Mouse (Mus musculus): ENCODE data around the gene Hmgb3. TPM values are rescaled to one million over a fixed set of nuclear protein-coding genes. Genes with fewer than 3 reads are reported as not detected.
A peak's percentile ranks its signal among the peaks of the same experiment; 100 is the strongest.

Gene Hmgb3
- polyA plus RNA-seq, 1 experiment from 2014 or later, result 292 TPM

DNA sequence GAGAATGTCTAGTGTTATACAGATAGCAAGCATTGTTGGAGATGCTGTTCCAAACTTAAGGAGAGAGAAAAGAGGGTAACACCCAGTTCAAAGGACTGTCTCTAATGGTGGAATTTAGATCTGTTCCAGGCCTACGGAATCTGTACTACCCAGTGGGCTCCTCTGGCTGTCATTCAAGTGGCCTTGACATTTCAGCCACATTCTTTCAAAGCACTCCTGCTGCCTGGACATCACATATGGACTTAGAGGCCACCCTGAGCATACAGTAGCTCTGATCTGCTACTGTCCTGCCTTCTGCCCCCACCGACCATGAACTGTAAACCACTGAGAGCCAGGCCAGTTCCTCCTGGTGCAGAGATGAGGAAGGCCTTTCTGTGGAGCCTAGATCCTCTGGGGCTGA lies 17.9 kb upstream of the Hmgb3 start:
- 53% methylated on average over 2 of the region's 2 CpGs for WGBS (ENCODE audit: insufficient replicate concordance)
- H3K36me3 ChIP-seq, result no peaks in the 10 kb centered on the region
- H3K4me2 ChIP-seq, result no peak overlapping the region
- no peak overlapping the region for H3K4me3 ChIP-seq (replicated peaks)
- H3K27ac ChIP-seq, result no peak overlapping the region
- H3K9me3 ChIP-seq (replicated peaks), result no peaks in the 10 kb centered on the region
- H3K4me1 ChIP-seq (replicated peaks), result peaks cover 21% of the 10 kb centered on the region
- no peak overlapping the region for H3K9ac ChIP-seq
- H3K27me3 ChIP-seq, result no peaks in the 10 kb centered on the region
- ATAC-seq (ENCODE audit: low read depth), result no peak
- no peak for DNase-seq

- no peaks in the 10 kb centered on the region for H3K9me3 ChIP-seq (replicated peaks)
- H3K36me3 ChIP-seq, result no peaks in the 10 kb centered on the region
- no peak overlapping the region for H3K4me3 ChIP-seq (replicated peaks)
- peaks cover 49% of the 10 kb centered on the region for H3K4me1 ChIP-seq (replicated peaks)
- no peak overlapping the region for H3K27ac ChIP-seq
- 66% methylated on average over 7 of the region's 7 CpGs for WGBS (ENCODE audit: insufficient replicate concordance)
- H3K9ac ChIP-seq, result 0 out of 2 replicates have a peak overlapping the region, but pooled peaks have one; percentile 9
- ATAC-seq (ENCODE audit: low read depth), result no peak
- no peak overlapping the region for H3K4me2 ChIP-seq
- no peaks in the 10 kb centered on the region for H3K27me3 ChIP-seq
- DNase-seq, result no peak
Measured at GRCm38 (mm10) chrX:71540821-71541510, 14.8 kb upstream of the Hmgb3 start.

DNA sequence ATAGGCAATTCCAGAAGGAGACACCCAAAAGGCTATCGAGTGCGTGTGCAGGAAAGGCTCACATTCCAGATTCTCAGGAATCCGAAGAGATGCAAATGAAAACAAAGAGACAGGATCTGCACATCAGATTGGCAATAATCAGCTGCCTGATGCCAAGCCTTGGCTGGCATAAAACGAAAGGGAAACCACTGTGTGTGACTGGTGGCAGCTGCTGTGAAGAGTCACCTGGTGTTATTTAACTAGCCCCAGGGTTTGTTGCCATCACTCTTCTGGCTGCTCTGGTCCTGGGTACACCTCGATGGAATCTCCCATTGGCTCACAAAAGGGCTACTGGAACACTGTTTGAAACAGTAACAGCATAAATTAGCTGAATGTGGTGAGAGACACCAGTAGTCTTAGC lies 11.0 kb upstream of the Hmgb3 start:
- 41% methylated on average over 5 of the region's 5 CpGs for WGBS (ENCODE audit: insufficient replicate concordance)
- H3K4me3 ChIP-seq (replicated peaks), result no peak overlapping the region
- DNase-seq, result no peak
- no peaks in the 10 kb centered on the region for H3K9me3 ChIP-seq (replicated peaks)
- H3K27ac ChIP-seq, result peak overlapping the region; percentile 93
- peak overlapping the region; percentile 51 for H3K4me2 ChIP-seq
- no peaks in the 10 kb centered on the region for H3K36me3 ChIP-seq
- H3K27me3 ChIP-seq, result no peaks in the 10 kb centered on the region
- H3K4me1 ChIP-seq (replicated peaks), result peaks cover 72% of the 10 kb centered on the region
- ATAC-seq (ENCODE audit: low read depth), result peak; percentile 27; the same call in 1 of the 2 replicates
- H3K9ac ChIP-seq, result peak overlapping the region; percentile 50

- Histone ChIP-seq H3K4me3 (replicated peaks) (no peak overlapping the region), H3K4me1 (replicated peaks) (peaks cover 75% of the 10 kb centered on the region), H3K4me2 (peak overlapping the region; percentile 51), H3K27ac (peak overlapping the region; percentile 93), H3K27me3 (no peaks in the 10 kb centered on the region), H3K9ac (peak overlapping the region; percentile 50), H3K36me3 (no peaks in the 10 kb centered on the region), H3K9me3 (replicated peaks) (no peaks in the 10 kb centered on the region)
- WGBS (ENCODE audit: insufficient replicate concordance), result 32% methylated on average over 2 of the region's 2 CpGs
- ATAC-seq (ENCODE audit: low read depth) (peak; percentile 91), DNase-seq (peak; percentile 66)
Measured at GRCm38 (mm10) chrX:71545163-71545562, 10.6 kb upstream of the Hmgb3 start.

DNA sequence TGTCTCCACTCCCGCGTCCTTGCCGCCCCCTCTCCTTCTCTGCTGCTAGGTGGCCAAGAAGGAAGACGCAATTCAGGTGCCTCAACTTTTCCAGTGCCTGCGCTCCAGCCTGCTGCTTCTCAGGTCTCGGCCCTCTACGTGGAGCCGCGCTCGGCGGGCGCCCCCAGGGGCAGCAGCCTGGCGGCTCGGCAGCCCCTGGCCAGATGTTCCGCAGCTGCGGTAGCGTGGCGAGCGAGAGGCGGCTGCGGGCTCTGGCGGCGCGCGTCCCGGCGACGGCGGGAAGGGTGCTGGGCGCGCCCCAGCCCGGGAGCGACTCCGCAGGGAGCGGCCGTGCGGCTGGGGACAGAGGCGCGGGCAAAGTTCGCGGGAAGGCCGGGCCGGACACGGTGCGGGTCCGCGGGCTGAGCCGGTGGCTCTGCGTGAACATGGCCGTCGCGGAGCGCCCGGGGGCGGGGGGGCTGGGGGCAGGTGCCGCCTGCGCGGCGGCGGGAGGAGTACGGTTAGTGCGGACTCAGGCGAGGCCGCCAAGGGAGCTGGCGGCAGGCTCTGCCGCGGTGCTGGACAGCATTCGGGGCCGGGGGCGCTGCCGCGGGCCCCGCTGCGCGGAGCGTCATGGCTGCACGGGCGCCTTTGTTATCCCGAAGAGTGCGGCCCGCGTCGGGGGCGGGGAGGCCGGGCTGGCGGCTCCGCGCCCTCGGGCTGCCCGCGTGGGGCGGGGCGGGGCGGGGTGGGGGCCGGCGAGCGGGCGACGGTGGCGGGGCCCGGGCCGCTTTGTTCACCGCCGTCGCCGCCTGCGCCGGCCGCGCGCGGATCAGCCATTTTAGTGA lies 610 bp downstream of the Hmgb3 start:
- peaks cover 4% of the 10 kb centered on the region; the same call in 1 of the 2 replicates for H3K9me3 ChIP-seq (replicated peaks)
- peak overlapping the region; percentile 81 for H3K4me3 ChIP-seq (replicated peaks)
- H3K27me3 ChIP-seq, result 0 out of 2 replicates have a peak, but pooled peaks cover 5% of the 10 kb centered on the region
- ATAC-seq (ENCODE audit: low read depth) (peak; percentile 66), DNase-seq (peak; percentile 39)
- peaks cover 14% of the 10 kb centered on the region for H3K4me1 ChIP-seq (replicated peaks)
- peak overlapping the region; percentile 93 for H3K9ac ChIP-seq
- peaks cover 22% of the 10 kb centered on the region for H3K36me3 ChIP-seq
- 18% methylated on average over 87 of the region's 112 CpGs for WGBS (ENCODE audit: insufficient replicate concordance)
- H3K4me2 ChIP-seq, result peak overlapping the region; percentile 74
- H3K27ac ChIP-seq, result peak overlapping the region; percentile 94

DNA sequence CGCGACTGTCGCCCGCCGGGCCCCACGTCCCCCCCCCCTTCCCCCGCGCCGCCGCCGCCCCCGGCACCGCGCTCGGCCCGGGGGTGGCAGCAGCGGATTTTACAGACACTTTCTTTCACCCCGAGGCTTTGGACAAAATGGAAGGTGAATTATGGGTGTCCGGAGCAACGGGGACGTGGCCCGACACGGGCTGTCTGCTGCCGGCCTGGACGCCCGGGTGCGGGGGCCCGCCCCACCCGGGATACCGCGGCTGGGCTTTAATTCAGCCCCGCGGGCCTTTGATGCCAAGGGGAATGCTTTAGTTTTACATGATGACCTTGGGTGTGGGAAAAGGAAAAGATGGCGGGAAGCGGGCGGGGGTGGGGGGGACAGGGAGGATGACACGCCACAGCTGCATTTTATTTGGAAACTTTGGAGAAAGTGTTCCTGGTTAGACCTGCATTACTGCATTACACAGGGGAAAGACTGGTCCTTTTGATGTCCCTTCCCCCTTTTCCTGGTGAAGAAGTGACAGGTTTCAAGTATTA lies 1.3 kb downstream of the Hmgb3 start:
- ATAC-seq (ENCODE audit: low read depth), result no peak
- no peak for DNase-seq

DNA sequence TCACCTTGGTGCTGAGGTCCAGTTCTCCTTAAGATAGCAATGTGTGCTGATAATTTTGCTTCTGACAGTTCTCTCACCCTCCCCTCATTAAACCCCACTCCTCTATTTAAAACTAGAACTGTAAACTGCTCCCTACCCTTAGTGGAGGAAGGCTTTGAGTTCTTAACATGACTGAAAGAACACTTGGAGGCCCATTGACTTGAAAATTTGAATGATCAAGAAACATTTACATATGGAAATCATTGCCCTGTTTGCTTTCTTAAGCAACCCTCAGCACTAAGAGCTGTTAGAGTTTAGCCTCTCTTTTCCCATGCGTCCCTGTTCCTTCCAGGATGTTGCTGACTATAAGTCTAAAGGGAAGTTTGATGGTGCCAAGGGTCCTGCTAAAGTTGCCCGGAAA lies 3.6 kb downstream of the Hmgb3 start:
- 86% methylated on average over 2 of the region's 2 CpGs for WGBS (ENCODE audit: insufficient replicate concordance)
- Histone ChIP-seq H3K36me3 (peaks cover 28% of the 10 kb centered on the region), H3K9me3 (replicated peaks) (peaks cover 4% of the 10 kb centered on the region; the same call in 1 of the 2 replicates), H3K4me3 (replicated peaks) (no peak overlapping the region), H3K9ac (no peak overlapping the region), H3K27me3 (no peaks in the 10 kb centered on the region), H3K4me2 (no peak overlapping the region), H3K27ac (no peak overlapping the region), H3K4me1 (replicated peaks) (peaks cover 14% of the 10 kb centered on the region)
- ATAC-seq (ENCODE audit: low read depth), result no peak
- DNase-seq, result no peak

More for the DNA sequence above, 1.3 kb downstream of the Hmgb3 start:
- peaks cover 4% of the 10 kb centered on the region; the same call in 1 of the 2 replicates for H3K9me3 ChIP-seq (replicated peaks)
- WGBS (ENCODE audit: insufficient replicate concordance), result 18% methylated on average over 20 of the region's 37 CpGs
- H3K4me1 ChIP-seq (replicated peaks), result peaks cover 14% of the 10 kb centered on the region
- H3K9ac ChIP-seq, result peak overlapping the region; percentile 93
- H3K27ac ChIP-seq, result peak overlapping the region; percentile 94
- H3K4me3 ChIP-seq (replicated peaks), result peak overlapping the region; percentile 81
- no peaks in the 10 kb centered on the region for H3K27me3 ChIP-seq
- H3K36me3 ChIP-seq, result peaks cover 28% of the 10 kb centered on the region
- peak overlapping the region; percentile 74 for H3K4me2 ChIP-seq

DNA sequence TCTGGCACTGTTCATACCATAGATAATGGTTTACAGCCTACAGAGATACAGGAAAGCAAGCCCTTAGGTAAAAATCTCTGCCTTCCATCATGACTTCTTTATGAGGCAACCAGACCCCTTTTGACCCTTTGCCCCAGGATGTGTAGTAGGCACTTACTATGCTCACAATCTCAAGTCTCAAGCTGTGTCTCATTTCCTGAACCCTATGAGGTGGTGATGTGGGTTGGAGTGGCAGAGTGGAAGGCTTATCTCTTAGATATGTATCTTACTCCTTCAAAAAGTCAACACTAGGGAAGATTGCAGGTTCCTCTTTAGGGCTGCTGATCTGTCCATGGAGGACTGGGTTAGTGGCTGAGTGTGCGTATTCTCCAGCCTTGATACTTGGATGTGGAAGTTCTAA lies 5.1 kb downstream of the Hmgb3 start:
- Histone ChIP-seq H3K9ac (no peak overlapping the region), H3K27me3 (no peaks in the 10 kb centered on the region), H3K27ac (no peak overlapping the region), H3K4me3 (replicated peaks) (no peak overlapping the region), H3K4me1 (replicated peaks) (peaks cover 7% of the 10 kb centered on the region), H3K9me3 (replicated peaks) (peaks cover 4% of the 10 kb centered on the region; the same call in 1 of the 2 replicates), H3K4me2 (no peak overlapping the region), H3K36me3 (peaks cover 28% of the 10 kb centered on the region)
- no peak for ATAC-seq (ENCODE audit: low read depth)
- WGBS (ENCODE audit: insufficient replicate concordance), result 91% methylated on average over 1 of the region's 1 CpGs
- DNase-seq, result no peak

- DNase-seq, result no peak
- Histone ChIP-seq H3K4me3 (replicated peaks) (no peak overlapping the region), H3K36me3 (no peaks in the 10 kb centered on the region), H3K4me2 (no peak overlapping the region), H3K9ac (no peak overlapping the region), H3K27me3 (no peaks in the 10 kb centered on the region), H3K27ac (no peak overlapping the region), H3K4me1 (replicated peaks) (peaks cover 23% of the 10 kb centered on the region), H3K9me3 (replicated peaks) (no peaks in the 10 kb centered on the region)
- 60% methylated on average over 3 of the region's 3 CpGs for WGBS (ENCODE audit: insufficient replicate concordance)
- no peak for ATAC-seq (ENCODE audit: low read depth)
Measured at GRCm38 (mm10) chrX:71573132-71573900, 17.6 kb downstream of the Hmgb3 start.

DNA sequence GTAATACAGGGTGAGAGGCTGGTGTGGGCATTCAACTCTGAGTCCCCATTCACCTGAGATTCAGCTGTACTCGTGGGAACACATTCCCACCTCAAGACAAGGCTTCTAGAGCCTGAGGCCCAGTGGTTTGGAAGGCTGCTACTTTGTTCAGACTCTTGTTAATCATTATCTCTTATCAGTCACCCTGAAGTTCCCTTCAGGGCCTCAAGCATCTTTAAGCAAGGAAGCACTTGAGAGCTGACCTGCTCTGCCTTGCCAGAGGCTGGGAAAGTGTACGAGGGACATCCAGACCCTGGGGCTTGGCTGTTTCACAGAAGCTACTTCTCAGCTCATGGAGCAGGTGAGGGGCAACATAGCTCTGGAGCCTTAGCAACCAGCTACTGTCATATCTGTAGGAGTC lies 19.8 kb downstream of the Hmgb3 start:
- 0 out of 2 replicates have a peak overlapping the region, but pooled peaks have one; percentile 26 for H3K9ac ChIP-seq
- no peaks in the 10 kb centered on the region for H3K9me3 ChIP-seq (replicated peaks)
- H3K4me3 ChIP-seq (replicated peaks), result no peak overlapping the region
- no peaks in the 10 kb centered on the region for H3K36me3 ChIP-seq
- DNase-seq, result no peak
- H3K4me1 ChIP-seq (replicated peaks), result peaks cover 23% of the 10 kb centered on the region
- H3K27me3 ChIP-seq, result no peaks in the 10 kb centered on the region
- H3K27ac ChIP-seq, result no peak overlapping the region
- 37% methylated on average over 2 of the region's 2 CpGs for WGBS (ENCODE audit: insufficient replicate concordance)
- no peak overlapping the region for H3K4me2 ChIP-seq
- no peak for ATAC-seq (ENCODE audit: low read depth)

DNA sequence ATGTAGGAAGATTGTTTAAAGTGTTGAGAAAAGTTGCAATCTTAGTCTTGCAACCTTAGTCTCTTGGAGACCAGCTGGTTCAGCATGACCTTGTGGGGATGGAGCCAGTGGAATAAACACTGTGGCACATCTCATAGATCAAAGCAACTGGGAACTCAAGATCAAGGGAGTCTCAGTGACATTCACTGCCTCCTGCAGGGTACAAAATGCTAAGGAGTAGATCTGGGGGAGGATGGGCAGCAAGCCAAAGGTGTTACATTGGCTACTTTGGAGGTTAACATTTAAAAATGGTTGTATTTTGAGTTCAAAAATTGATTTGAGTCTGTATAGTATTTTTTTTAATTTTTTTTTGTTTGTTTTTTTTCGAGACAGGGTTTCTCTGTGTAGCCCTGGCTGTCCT lies 33.5 kb downstream of the Hmgb3 start:
- H3K9me3 ChIP-seq (replicated peaks), result no peaks in the 10 kb centered on the region
- no peak overlapping the region for H3K4me2 ChIP-seq
- H3K36me3 ChIP-seq, result no peaks in the 10 kb centered on the region
- DNase-seq (no peak), ATAC-seq (ENCODE audit: low read depth) (no peak)
- no peak overlapping the region for H3K27ac ChIP-seq
- no peaks in the 10 kb centered on the region for H3K4me1 ChIP-seq (replicated peaks)
- no peak overlapping the region for H3K4me3 ChIP-seq (replicated peaks)
- H3K9ac ChIP-seq, result no peak overlapping the region
- no peaks in the 10 kb centered on the region for H3K27me3 ChIP-seq
- 30% methylated on average over 1 of the region's 1 CpGs for WGBS (ENCODE audit: insufficient replicate concordance)

Measured in liver, embryonic 13.5 days (tissue).